Mouse (Mus musculus) lung, postnatal 25 days (tissue): ENCODE measurements around the gene Cass4.

Experiments used
- DNase-seq: peaks from one replicate; pipeline ENCODE4 v3.0.0; 2022; ENCODE audit warnings: low spot score

The Cass4 gene

GRCm38 (mm10) chr2:172390341-172390740 lies 3.3 kb upstream of the Cass4 start:
- no peak for DNase-seq

GRCm38 (mm10) chr2:172392041-172392521 lies 1.5 kb upstream of the Cass4 start:
- no peak for DNase-seq

GRCm38 (mm10) chr2:172394052-172394392 lies 428 bp downstream of the Cass4 start:
- DNase-seq, result no peak

- DNase-seq, result no peak
These were observed 1.1 kb downstream of the Cass4 start for GRCm38 (mm10) chr2:172394671-172395070.

- no peak for DNase-seq
These were observed 2.4 kb downstream of the Cass4 start for GRCm38 (mm10) chr2:172395961-172396360.

GRCm38 (mm10) chr2:172399901-172400300 lies 6.3 kb downstream of the Cass4 start:
- peak; percentile 62 for DNase-seq

- DNase-seq, result peak; percentile 63
These were observed 7.7 kb downstream of the Cass4 start for GRCm38 (mm10) chr2:172401116-172401825.

- DNase-seq, result no peak
These were observed 10.6 kb downstream of the Cass4 start for GRCm38 (mm10) chr2:172404239-172404638.

- no peak for DNase-seq
These were observed 11.4 kb downstream of the Cass4 start for GRCm38 (mm10) chr2:172405011-172405410.

GRCm38 (mm10) chr2:172406173-172406572 lies 12.6 kb downstream of the Cass4 start:
- DNase-seq, result no peak

GRCm38 (mm10) chr2:172407499-172407898 lies 13.9 kb downstream of the Cass4 start:
- no peak for DNase-seq

GRCm38 (mm10) chr2:172410686-172411085 lies 17.1 kb downstream of the Cass4 start:
- no peak for DNase-seq

GRCm38 (mm10) chr2:172411091-172411490 lies 17.5 kb downstream of the Cass4 start:
- peak; percentile 43 for DNase-seq

- DNase-seq, result peak; percentile 75
These were observed 18.9 kb downstream of the Cass4 start for GRCm38 (mm10) chr2:172412454-172412853.

GRCm38 (mm10) chr2:172413273-172413672 lies 19.7 kb downstream of the Cass4 start:
- DNase-seq, result peak; percentile 38

GRCm38 (mm10) chr2:172413894-172414293 lies 20.3 kb downstream of the Cass4 start:
- no peak for DNase-seq

GRCm38 (mm10) chr2:172416218-172416617 lies 22.6 kb downstream of the Cass4 start:
- DNase-seq, result no peak

GRCm38 (mm10) chr2:172416876-172417275 lies 23.3 kb downstream of the Cass4 start:
- DNase-seq, result no peak

- DNase-seq, result no peak
These were observed 24.6 kb downstream of the Cass4 start for GRCm38 (mm10) chr2:172418208-172418607.

- DNase-seq, result no peak
These were observed 37.0 kb downstream of the Cass4 start for GRCm38 (mm10) chr2:172430609-172431008.

GRCm38 (mm10) chr2:172433746-172434145 lies 40.2 kb downstream of the Cass4 start:
- DNase-seq, result peak; percentile 32

GRCm38 (mm10) chr2:172437371-172437952 lies 43.9 kb downstream of the Cass4 start:
- peak; percentile 24 for DNase-seq

GRCm38 (mm10) chr2:172439843-172440639 lies 46.4 kb downstream of the Cass4 start, which contains the start of gene Rtf2:
Gene Rtf2 (plus strand): TSS chr2:172440556.
- DNase-seq, result peak; percentile 99
